Mouse (Mus musculus) retina, embryonic 14.5 days (tissue): Measurements from ENCODE around the gene Gm2007.
"Not testable (repeated sequence)": the region's sequence is repeated elsewhere in the genome, so short reads cannot be mapped to it uniquely, and the experiment has no call there.

Source experiments
- DNase-seq: peaks from one replicate; pipeline ENCODE4 v3.0.0-alpha.2; 2015; ENCODE audit warnings: low spot score

Gene Gm2007

DNA sequence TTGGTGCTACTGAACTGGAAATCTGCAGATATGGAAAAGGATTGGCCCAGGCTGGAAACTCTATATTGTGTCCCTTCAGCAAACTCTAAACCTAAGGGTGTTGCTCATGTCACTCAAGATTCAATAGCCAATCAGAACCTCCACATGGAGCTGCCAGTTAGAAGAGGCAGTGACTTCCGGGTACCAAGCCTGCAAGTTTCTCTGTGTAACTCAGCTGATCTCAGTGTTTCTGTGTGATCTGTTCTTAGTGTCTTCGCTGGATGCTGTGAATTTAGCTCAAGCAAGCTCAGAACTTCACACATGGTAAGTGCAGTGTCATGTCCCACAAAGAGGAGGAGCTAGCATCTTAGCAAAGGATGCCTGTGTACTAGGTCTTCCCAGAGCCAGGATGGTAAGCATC is at the start of gene Gm2007:
TSS of gene Gm2007 (plus strand) at position 301 of the 400 bp plus-strand sequence.
- not testable (repeated sequence) for DNase-seq

DNA sequence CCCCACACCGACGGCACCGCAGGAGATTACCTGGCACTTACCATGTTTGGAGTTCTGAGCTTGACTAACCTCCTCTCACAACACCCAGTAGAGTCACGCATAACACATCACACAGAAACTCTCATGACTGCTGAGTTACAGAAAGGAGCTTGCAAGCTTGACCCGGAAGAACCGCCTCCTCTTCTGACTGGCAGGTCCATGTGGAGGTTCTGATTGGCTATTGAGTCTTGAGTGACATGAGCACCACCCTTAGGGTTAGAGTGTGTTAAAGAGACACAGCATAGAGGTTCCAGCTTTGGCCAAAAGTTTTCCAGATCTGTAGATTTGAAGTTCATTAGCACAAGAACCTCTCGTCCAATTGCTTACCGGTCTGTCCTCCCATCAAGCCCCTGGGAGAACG is 37.8 kb upstream of the Gm2007 start, which contains the start of gene Zfp969:
TSS of gene Zfp969 (minus strand) at position 101 of the 400 bp plus-strand sequence.
- not testable (repeated sequence) for DNase-seq

DNA sequence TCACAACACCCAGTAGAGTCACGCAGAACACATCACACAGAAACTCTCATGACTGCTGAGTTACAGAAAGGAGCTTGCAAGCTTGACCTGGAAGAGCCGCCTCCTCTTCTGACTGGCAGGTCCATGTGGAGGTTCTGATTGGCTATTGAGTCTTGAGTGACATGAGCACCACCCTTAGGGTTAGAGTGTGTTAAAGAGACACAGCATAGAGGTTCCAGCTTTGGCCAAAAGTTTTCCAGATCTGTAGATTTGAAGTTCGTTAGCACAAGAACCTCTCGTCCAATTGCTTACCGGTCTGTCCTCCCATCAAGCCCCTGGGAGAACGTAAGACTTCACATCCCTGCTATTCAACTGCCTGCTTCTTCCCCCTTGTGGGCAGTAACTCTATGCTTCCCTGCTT is 59.7 kb downstream of the Gm2007 start, which contains the start of gene Gm14288:
TSS of gene Gm14288 (minus strand) at position 101 of the 400 bp plus-strand sequence.
- not testable (repeated sequence) for DNase-seq
